Mouse (Mus musculus): ENCODE results near the gene Serpinb6a. TPM values are rescaled to one million over a fixed set of nuclear protein-coding genes. Genes with fewer than 3 reads are reported as not detected.

Gene Serpinb6a
- polyA plus RNA-seq, 1 experiment from 2014 or later = 38.8 TPM

GRCm38 (mm10) chr13:34037172-34038055 lies 34.8 kb upstream of the Serpinb6a start, which contains the start of gene Bphl:
Gene Bphl, plus strand, starts transcription at chr13:34037597.
- H3K4me1 ChIP-seq (replicated peaks) = peaks cover 24% of the 10 kb centered on the region
- ATAC-seq (ENCODE audit: low FRiP score, low read depth) = peak; percentile 97
- peak within 1 kb of the TSS; percentile 95 for H3K9ac ChIP-seq
- H3K27me3 ChIP-seq = no peaks in the 10 kb centered on the region
- WGBS = under 1% methylated on average over 37 of the region's 37 CpGs
- peak within 1 kb of the TSS; percentile 83 for H3K4me2 ChIP-seq
- peak within 1 kb of the TSS; percentile 88 for H3K4me3 ChIP-seq
- H3K27ac ChIP-seq (replicated peaks) = peak within 1 kb of the TSS; percentile 93
- no peaks in the 10 kb centered on the region for H3K9me3 ChIP-seq
- peaks cover 21% of the 10 kb centered on the region for H3K36me3 ChIP-seq

- 80% methylated on average over 5 of the region's 5 CpGs for WGBS
- peak overlapping the region; percentile 83; the same call in 1 of the 2 replicates for H3K4me2 ChIP-seq
- ATAC-seq (ENCODE audit: low FRiP score, low read depth) = no peak
These were observed 34.1 kb upstream of the Serpinb6a start for GRCm38 (mm10) chr13:34036726-34037125.

GRCm38 (mm10) chr13:34035424-34035823 lies 32.8 kb upstream of the Serpinb6a start:
- no peak overlapping the region for H3K4me3 ChIP-seq
- WGBS = 94% methylated on average over 3 of the region's 3 CpGs
- no peak overlapping the region for H3K9ac ChIP-seq
- H3K4me2 ChIP-seq = no peak overlapping the region
- peaks cover 24% of the 10 kb centered on the region for H3K4me1 ChIP-seq (replicated peaks)
- H3K9me3 ChIP-seq = no peaks in the 10 kb centered on the region
- ATAC-seq (ENCODE audit: low FRiP score, low read depth) = no peak
- H3K36me3 ChIP-seq = peaks cover 28% of the 10 kb centered on the region
- H3K27ac ChIP-seq (replicated peaks) = no peak overlapping the region
- no peaks in the 10 kb centered on the region for H3K27me3 ChIP-seq

More at GRCm38 (mm10) chr13:34036726-34037125, 34.1 kb upstream of the Serpinb6a start:
- H3K36me3 ChIP-seq = peaks cover 24% of the 10 kb centered on the region
- H3K9me3 ChIP-seq = no peaks in the 10 kb centered on the region
- H3K4me3 ChIP-seq = no peak overlapping the region
- no peak overlapping the region for H3K9ac ChIP-seq
- no peaks in the 10 kb centered on the region for H3K27me3 ChIP-seq
- H3K4me1 ChIP-seq (replicated peaks) = peaks cover 24% of the 10 kb centered on the region
- peak overlapping the region; percentile 93 for H3K27ac ChIP-seq (replicated peaks)

- Histone ChIP-seq H3K4me1 (replicated peaks) (peaks cover 6% of the 10 kb centered on the region), H3K9ac (no peak overlapping the region), H3K27me3 (no peaks in the 10 kb centered on the region), H3K27ac (replicated peaks) (no peak overlapping the region), H3K36me3 (peaks cover 48% of the 10 kb centered on the region), H3K4me2 (no peak overlapping the region), H3K9me3 (no peaks in the 10 kb centered on the region), H3K4me3 (no peak overlapping the region)
- no peak for ATAC-seq (ENCODE audit: low FRiP score, low read depth)
- WGBS = 71% methylated on average over 2 of the region's 2 CpGs
These were observed 29.4 kb upstream of the Serpinb6a start for GRCm38 (mm10) chr13:34032041-34032440.

GRCm38 (mm10) chr13:34021998-34022397 lies 19.4 kb upstream of the Serpinb6a start:
- Histone ChIP-seq H3K9ac (no peak overlapping the region), H3K4me3 (no peak overlapping the region), H3K4me1 (replicated peaks) (no peaks in the 10 kb centered on the region), H3K4me2 (no peak overlapping the region), H3K36me3 (peaks cover 44% of the 10 kb centered on the region), H3K27ac (replicated peaks) (no peak overlapping the region), H3K27me3 (no peaks in the 10 kb centered on the region), H3K9me3 (no peaks in the 10 kb centered on the region)
- WGBS = 86% methylated on average over 2 of the region's 2 CpGs
- no peak for ATAC-seq (ENCODE audit: low FRiP score, low read depth)

GRCm38 (mm10) chr13:34018521-34018920 lies 15.9 kb upstream of the Serpinb6a start:
- Histone ChIP-seq H3K27me3 (no peaks in the 10 kb centered on the region), H3K9ac (no peak overlapping the region), H3K4me1 (replicated peaks) (no peaks in the 10 kb centered on the region), H3K36me3 (peaks cover 66% of the 10 kb centered on the region), H3K4me3 (no peak overlapping the region), H3K9me3 (no peaks in the 10 kb centered on the region), H3K4me2 (no peak overlapping the region), H3K27ac (replicated peaks) (no peak overlapping the region)
- ATAC-seq (ENCODE audit: low FRiP score, low read depth) = no peak
- WGBS = 81% methylated on average over 1 of the region's 1 CpGs

- Histone ChIP-seq H3K9ac (no peak overlapping the region), H3K4me3 (no peak overlapping the region), H3K27me3 (no peaks in the 10 kb centered on the region), H3K27ac (replicated peaks) (no peak overlapping the region), H3K4me2 (no peak overlapping the region), H3K4me1 (replicated peaks) (no peaks in the 10 kb centered on the region), H3K36me3 (peaks cover 62% of the 10 kb centered on the region), H3K9me3 (no peaks in the 10 kb centered on the region)
- WGBS = 86% methylated on average over 9 of the region's 9 CpGs
- peak; percentile 89 for ATAC-seq (ENCODE audit: low FRiP score, low read depth)
These were observed 14.5 kb upstream of the Serpinb6a start for GRCm38 (mm10) chr13:34016927-34017569.

- WGBS = 81% methylated on average over 2 of the region's 2 CpGs
These were observed 4.6 kb upstream of the Serpinb6a start for GRCm38 (mm10) chr13:34007234-34007633.

GRCm38 (mm10) chr13:34003058-34003457 lies 464 bp upstream of the Serpinb6a start:
- H3K27me3 ChIP-seq = no peaks in the 10 kb centered on the region
- WGBS = 8% methylated on average over 5 of the region's 5 CpGs
- peak overlapping the region; percentile 88 for H3K9ac ChIP-seq
- no peaks in the 10 kb centered on the region for H3K36me3 ChIP-seq
- peak overlapping the region; percentile 86 for H3K4me3 ChIP-seq
- peak overlapping the region; percentile 80 for H3K4me2 ChIP-seq
- no peaks in the 10 kb centered on the region for H3K9me3 ChIP-seq
- no peak for ATAC-seq (ENCODE audit: low FRiP score, low read depth)
- peaks cover 14% of the 10 kb centered on the region for H3K4me1 ChIP-seq (replicated peaks)
- H3K27ac ChIP-seq (replicated peaks) = peak overlapping the region; percentile 91

More at GRCm38 (mm10) chr13:34007234-34007633, 4.6 kb upstream of the Serpinb6a start:
- Histone ChIP-seq H3K36me3 (peaks cover 11% of the 10 kb centered on the region; the same call in 1 of the 2 replicates), H3K27me3 (no peaks in the 10 kb centered on the region), H3K4me1 (replicated peaks) (peaks cover 6% of the 10 kb centered on the region), H3K9ac (no peak overlapping the region), H3K9me3 (no peaks in the 10 kb centered on the region), H3K27ac (replicated peaks) (no peak overlapping the region), H3K4me2 (no peak overlapping the region), H3K4me3 (no peak overlapping the region)
- ATAC-seq (ENCODE audit: low FRiP score, low read depth) = no peak

- no peaks in the 10 kb centered on the region for H3K27me3 ChIP-seq
- no peak overlapping the region for H3K27ac ChIP-seq (replicated peaks)
- no peak overlapping the region for H3K9ac ChIP-seq
- no peak for ATAC-seq (ENCODE audit: low FRiP score, low read depth)
- no peaks in the 10 kb centered on the region for H3K4me1 ChIP-seq (replicated peaks)
- no peaks in the 10 kb centered on the region for H3K9me3 ChIP-seq
- H3K4me2 ChIP-seq = no peak overlapping the region
- WGBS = 19% methylated on average over 1 of the region's 1 CpGs
- peaks cover 6% of the 10 kb centered on the region; the same call in 1 of the 2 replicates for H3K36me3 ChIP-seq
- no peak overlapping the region for H3K4me3 ChIP-seq
These were observed 7.4 kb downstream of the Serpinb6a start for GRCm38 (mm10) chr13:33995197-33995596.

- WGBS = 85% methylated on average over 5 of the region's 5 CpGs
- Histone ChIP-seq H3K27me3 (no peaks in the 10 kb centered on the region), H3K4me1 (replicated peaks) (no peaks in the 10 kb centered on the region), H3K9me3 (no peaks in the 10 kb centered on the region), H3K4me3 (no peak overlapping the region), H3K9ac (no peak overlapping the region), H3K36me3 (peaks cover 10% of the 10 kb centered on the region; the same call in 1 of the 2 replicates), H3K27ac (replicated peaks) (no peak overlapping the region), H3K4me2 (no peak overlapping the region)
- ATAC-seq (ENCODE audit: low FRiP score, low read depth) = no peak
These were observed 13.0 kb downstream of the Serpinb6a start for GRCm38 (mm10) chr13:33989625-33990024.

- Histone ChIP-seq H3K27ac (replicated peaks) (no peak overlapping the region), H3K27me3 (no peaks in the 10 kb centered on the region), H3K9me3 (no peaks in the 10 kb centered on the region), H3K4me2 (no peak overlapping the region), H3K4me1 (replicated peaks) (peaks cover 6% of the 10 kb centered on the region; the same call in 1 of the 2 replicates), H3K36me3 (no peaks in the 10 kb centered on the region), H3K9ac (no peak overlapping the region), H3K4me3 (no peak overlapping the region)
- ATAC-seq (ENCODE audit: low FRiP score, low read depth) = no peak
These were observed 36.0 kb downstream of the Serpinb6a start for GRCm38 (mm10) chr13:33966574-33966973.

Data from hindbrain, embryonic 15.5 days (tissue).